Mouse (Mus musculus) ES-Bruce4 (cell line): Measurements from ENCODE around the gene Ltv1. TPM values are rescaled to one million over a fixed set of nuclear protein-coding genes. Genes with fewer than 3 reads are reported as not detected.

Source experiments
- H3K27ac ChIP-seq: 2 replicates; pipeline ENCODE4 v1.5.1; 2012; ENCODE audit warnings: low read length, inconsistent platforms; ENCODE audit not compliant: insufficient read depth
- H3K27me3 ChIP-seq: 2 replicates; pipeline ENCODE4 v1.6.1; 2012; ENCODE audit warnings: mild to moderate bottlenecking, low read length, inconsistent platforms; ENCODE audit not compliant: control insufficient read depth, poor library complexity, insufficient read depth, severe bottlenecking
- H3K36me3 ChIP-seq: 2 replicates; pipeline ENCODE4 v1.6.1; 2012; ENCODE audit warnings: inconsistent platforms, mild to moderate bottlenecking, low read length, moderate library complexity; ENCODE audit not compliant: control insufficient read depth, poor library complexity, insufficient read depth, severe bottlenecking
- H3K4me1 ChIP-seq: one replicate; pipeline ENCODE4 v1.8.1; 2011; ENCODE audit warnings: low read length; ENCODE audit not compliant: control insufficient read depth, insufficient read depth
- H3K4me3 ChIP-seq: 2 replicates; pipeline ENCODE4 v1.5.1; 2011; ENCODE audit warnings: low read depth, mild to moderate bottlenecking, low read length
- H3K9ac ChIP-seq: 2 replicates; pipeline ENCODE4 v1.6.1; 2012; ENCODE audit warnings: low read depth, mild to moderate bottlenecking, inconsistent platforms; ENCODE audit not compliant: poor library complexity, severe bottlenecking
- H3K9me3 ChIP-seq: replicated peaks from 2 replicates; pipeline ENCODE4 v1.6.1; 2012; ENCODE audit warnings: mild to moderate bottlenecking, low read length, inconsistent platforms; ENCODE audit not compliant: control insufficient read depth, poor library complexity, insufficient read depth, severe bottlenecking
- CTCF ChIP-seq: IDR thresholded peaks from one replicate; pipeline ENCODE4 v1.8.1; 2011; ENCODE audit warnings: low read depth, low read length
- EP300 ChIP-seq: IDR thresholded peaks from 2 replicates; pipeline ENCODE4 v1.6.1; 2011; ENCODE audit warnings: low read depth, low read length; ENCODE audit not compliant: insufficient read depth
- POLR2A ChIP-seq: IDR thresholded peaks from one replicate; pipeline ENCODE4 v1.8.1; 2011; ENCODE audit warnings: low read length; ENCODE audit not compliant: insufficient read depth
- polyA plus RNA-seq: library from polyadenylated mRNA; stranded (reverse); fragments of >200 nt; gene quantifications from 2 replicates; pipeline ENCODE4 v1.2.4, GENCODE M21; 2011; ENCODE audit warnings: low read depth; ENCODE audit not compliant: missing spikeins, insufficient read depth, insufficient read length

Gene Ltv1
- polyA plus RNA-seq, 1 experiment, result 66.8 TPM

DNA sequence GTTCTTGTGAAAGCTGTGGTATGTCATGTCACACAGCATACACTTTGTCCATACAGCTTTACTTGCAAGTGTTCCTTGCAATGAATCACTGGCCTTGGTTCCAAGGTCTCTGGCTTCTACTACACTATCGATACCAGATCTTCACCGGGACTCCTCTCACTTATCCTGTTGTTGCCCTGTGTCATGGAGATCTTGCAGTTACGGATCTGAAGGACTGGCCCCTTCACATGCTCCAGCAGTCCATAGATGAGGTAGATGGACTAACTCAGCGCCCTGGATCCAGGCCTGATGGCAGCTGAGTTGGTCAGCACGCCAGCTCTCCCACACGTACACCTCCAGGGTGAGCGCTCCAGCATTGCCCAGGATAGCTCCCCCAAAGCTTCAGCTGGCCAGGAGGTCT is 57.7 kb downstream of the Ltv1 start:
- Histone ChIP-seq H3K27ac (no peak overlapping the region), H3K4me1 (no peaks in the 10 kb centered on the region), H3K4me3 (no peak overlapping the region), H3K9ac (no peak overlapping the region), H3K36me3 (no peaks in the 10 kb centered on the region), H3K27me3 (no peaks in the 10 kb centered on the region; the same call in 1 of the 2 replicates), H3K9me3 (no peaks in the 10 kb centered on the region)
- TF ChIP-seq POLR2A (no peak), EP300 (no peak), CTCF (no peak)

GRCm38 (mm10) chr10:13133850-13134249 is 59.1 kb downstream of the Ltv1 start:
- no peaks in the 10 kb centered on the region for H3K36me3 ChIP-seq
- H3K27ac ChIP-seq, result no peak overlapping the region
- H3K9me3 ChIP-seq, result no peaks in the 10 kb centered on the region
- H3K9ac ChIP-seq, result no peak overlapping the region
- no peaks in the 10 kb centered on the region for H3K4me1 ChIP-seq
- H3K27me3 ChIP-seq, result no peaks in the 10 kb centered on the region
- no peak overlapping the region for H3K4me3 ChIP-seq
- TF ChIP-seq EP300 (no peak), POLR2A (no peak), CTCF (no peak)

Other genes starting within 250 kb of the Ltv1 start
- 2.1 and 5.0 TPM in 2 replicates for gene Stx11, start 228.9 kb downstream of the Ltv1 start, polyA plus RNA-seq
- gene Sf3b5, start 187.8 kb downstream of the Ltv1 start, polyA plus RNA-seq, result 20.1 and 22.4 TPM in 2 replicates
- 20.3 and 23.2 TPM in 2 replicates for gene Plagl1, start 132.7 kb downstream of the Ltv1 start, polyA plus RNA-seq
- not detected in 2 replicates for gene Zc2hc1b, start 15.1 kb downstream of the Ltv1 start, polyA plus RNA-seq